Mouse (Mus musculus) liver, postnatal 0 days (tissue): ENCODE measurements at regions not wholly inside any gene's neighbourhood (a gene's known extent, or its start where the extent isn't known, plus 50 kb on each side); places are given as distances from the start of the nearest gene placed in this dataset.

Source experiments
- ATAC-seq: fragments of 200-750 bp; cut with Nextera tagmentation; 2 replicates; pipeline ENCODE4 v1.8.0; 2017; ENCODE audit warnings: mild to moderate bottlenecking, moderate library complexity
- DNase-seq: peaks from one replicate; pipeline ENCODE4 v3.0.0-alpha.2; 2016
- H3K27ac ChIP-seq: fragments of 300-500 bp; sonication (generic); 2 replicates; pipeline ENCODE4 v1.5.1; 2014; ENCODE audit warnings: antibody characterized with exemption, moderate library complexity, mild to moderate bottlenecking, low read depth
- H3K27me3 ChIP-seq: fragments of 300-500 bp; sonication (generic); 2 replicates; pipeline ENCODE4 v1.6.1; 2014; ENCODE audit warnings: low read length, control low read depth, mixed read lengths; ENCODE audit not compliant: insufficient read depth
- H3K36me3 ChIP-seq: fragments of 300-500 bp; sonication (generic); replicated peaks from 2 replicates; pipeline ENCODE4 v1.6.1; 2014; ENCODE audit warnings: mild to moderate bottlenecking, control low read depth, low read length, moderate library complexity, mixed read lengths; ENCODE audit not compliant: insufficient read depth
- H3K4me1 ChIP-seq: fragments of 300-500 bp; sonication (generic); 2 replicates; pipeline ENCODE4 v1.6.1; 2014; ENCODE audit warnings: antibody characterized with exemption, mild to moderate bottlenecking, control low read depth; ENCODE audit not compliant: insufficient read depth
- H3K4me2 ChIP-seq: fragments of 300-500 bp; sonication (generic); 2 replicates; pipeline ENCODE4 v1.6.1; 2014; ENCODE audit warnings: low read depth, mild to moderate bottlenecking, low read length, moderate library complexity, mixed read lengths
- H3K4me3 ChIP-seq: fragments of 300-500 bp; sonication (generic); 2 replicates; pipeline ENCODE4 v1.5.1; 2014; ENCODE audit warnings: low read depth, low read length
- H3K9ac ChIP-seq: fragments of 300-500 bp; sonication (generic); replicated peaks from 2 replicates; pipeline ENCODE4 v1.6.1; 2014; ENCODE audit warnings: mild to moderate bottlenecking, moderate library complexity
- H3K9me3 ChIP-seq: fragments of 300-500 bp; sonication (generic); 2 replicates; pipeline ENCODE4 v1.6.1; 2016; ENCODE audit warnings: mild to moderate bottlenecking, control low read depth, low read length, mixed read lengths
- CTCF ChIP-seq: sonication (generic); IDR thresholded peaks from 2 replicates; pipeline ENCODE4 v1.5.1; 2016; ENCODE audit warnings: antibody characterized with exemption, low read depth
- EP300 ChIP-seq: IDR thresholded peaks from 2 replicates; pipeline ENCODE4 v1.6.1; 2016; ENCODE audit warnings: antibody characterized with exemption, low read depth, mild to moderate bottlenecking
- WGBS: fragments of 180-500 bp; shearing (Covaris S2); extraction: QIAGEN DNeasy Blood & Tissue Kit; methylation state at CpG from one replicate; pipeline ENCODE4 v1.1.7; 2014; ENCODE audit not compliant: insufficient replicate concordance; 5-methylcytosine and 5-hydroxymethylcytosine counted together

- H3K9ac ChIP-seq, result no peak overlapping the region
- DNase-seq (no peak), ATAC-seq (no peak)
- no peaks in the 10 kb centered on the region for H3K9me3 ChIP-seq
- H3K36me3 ChIP-seq, result no peaks in the 10 kb centered on the region
- H3K4me3 ChIP-seq, result no peak overlapping the region
- TF ChIP-seq EP300, result no peak
- no peak for TF ChIP-seq CTCF
- WGBS, result 54% methylated on average over 7 of the region's 7 CpGs
- H3K4me1 ChIP-seq, result no peaks in the 10 kb centered on the region
- H3K4me2 ChIP-seq, result no peak overlapping the region
- H3K27me3 ChIP-seq, result no peaks in the 10 kb centered on the region
- H3K27ac ChIP-seq, result no peak overlapping the region
Measured at GRCm38 (mm10) chr8:126232521-126232920, 65.8 kb upstream of the Slc35f3 start.

- Histone ChIP-seq H3K36me3 (no peaks in the 10 kb centered on the region), H3K4me3 (no peak overlapping the region), H3K9me3 (no peaks in the 10 kb centered on the region), H3K4me1 (no peaks in the 10 kb centered on the region), H3K9ac (no peak overlapping the region), H3K4me2 (no peak overlapping the region), H3K27ac (no peak overlapping the region), H3K27me3 (no peaks in the 10 kb centered on the region)
- TF ChIP-seq CTCF, result peak; percentile 36; the same call in 1 of the 2 replicates
- no peak for TF ChIP-seq EP300
- ATAC-seq (no peak), DNase-seq (no peak)
Measured at GRCm38 (mm10) chr8:126239684-126240083, 58.7 kb upstream of the Slc35f3 start.

DNA sequence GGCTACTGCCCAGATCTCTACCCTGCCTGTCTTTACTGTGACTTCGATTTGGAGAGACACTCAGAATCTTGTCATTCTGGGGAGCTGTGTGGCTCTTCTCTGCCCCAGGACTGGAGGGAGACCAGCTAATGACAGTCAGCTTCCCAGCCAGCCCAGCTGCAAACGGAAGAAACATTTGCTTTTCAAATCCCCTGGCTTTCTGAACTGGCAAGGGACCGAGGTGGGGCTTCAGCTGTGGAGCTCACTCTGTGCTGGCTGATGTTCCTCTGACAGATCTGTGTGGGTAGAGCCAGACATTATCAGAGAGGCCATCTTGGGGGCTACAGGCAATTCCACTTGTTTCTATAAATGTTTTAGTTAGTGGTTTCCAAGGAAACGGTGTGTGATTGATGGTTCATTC is 54.0 kb upstream of the Slc35f3 start:
- no peaks in the 10 kb centered on the region for H3K4me1 ChIP-seq
- no peaks in the 10 kb centered on the region for H3K36me3 ChIP-seq
- no peaks in the 10 kb centered on the region for H3K27me3 ChIP-seq
- H3K9ac ChIP-seq, result no peak overlapping the region
- no peak for ATAC-seq
- TF ChIP-seq CTCF (no peak), EP300 (no peak)
- H3K27ac ChIP-seq, result no peak overlapping the region
- H3K4me2 ChIP-seq, result no peak overlapping the region
- WGBS, result 39% methylated on average over 4 of the region's 4 CpGs
- no peaks in the 10 kb centered on the region for H3K9me3 ChIP-seq
- no peak for DNase-seq
- H3K4me3 ChIP-seq, result no peak overlapping the region
